Mouse (Mus musculus): ENCODE data around the gene Wwox. TPM values are rescaled to one million over a fixed set of nuclear protein-coding genes. Genes with fewer than 3 reads are reported as not detected.
A peak's percentile ranks its signal among the peaks of the same experiment; 100 is the strongest.

Wwox gene
- total RNA-seq, 1 experiment from 2014 or later = 11.8 TPM

DNA sequence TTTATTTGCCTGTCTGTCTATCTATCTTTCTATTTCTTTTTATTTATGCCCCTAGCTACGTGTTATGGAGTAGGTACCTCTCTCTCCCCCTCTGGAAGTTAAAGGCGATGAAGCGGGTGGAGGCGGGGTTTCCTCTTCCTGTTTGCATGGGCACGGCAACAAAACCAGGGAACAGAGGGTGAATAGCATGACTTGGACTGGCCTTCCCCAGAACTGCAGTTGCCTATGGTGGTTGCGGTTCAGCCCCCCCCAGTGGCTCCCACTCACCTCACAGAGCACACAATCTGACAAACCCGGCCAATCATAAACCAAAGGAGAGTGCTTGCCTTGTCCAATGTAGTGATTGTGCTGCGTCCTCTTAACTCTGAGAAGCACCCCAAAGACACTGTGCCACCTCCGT is 671.0 kb downstream of the Wwox start:
- peak; percentile 90 for ATAC-seq (replicated peaks; ENCODE audit: low read depth, poor library complexity, severe bottlenecking)

DNA sequence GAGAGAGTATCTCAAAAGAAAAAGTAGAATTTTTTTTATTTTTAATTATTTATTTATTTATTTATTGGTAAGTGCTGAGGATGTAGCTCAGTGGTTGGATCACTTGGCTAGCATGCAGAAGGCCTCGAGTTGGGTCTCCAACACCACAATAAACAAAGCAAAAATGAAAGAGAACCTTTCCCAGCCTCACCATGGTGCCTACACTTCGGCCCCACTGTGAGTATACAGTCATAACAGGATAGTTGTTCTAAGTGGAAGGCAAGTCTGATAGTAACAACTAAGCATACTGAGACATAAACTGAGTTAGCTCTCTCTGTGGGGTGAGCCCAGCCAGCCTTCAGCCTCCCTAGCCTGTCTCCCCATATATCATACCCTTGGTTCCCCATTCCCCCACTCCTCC is 672.6 kb downstream of the Wwox start:
- ATAC-seq (replicated peaks; ENCODE audit: low read depth, poor library complexity, severe bottlenecking) = no peak

DNA sequence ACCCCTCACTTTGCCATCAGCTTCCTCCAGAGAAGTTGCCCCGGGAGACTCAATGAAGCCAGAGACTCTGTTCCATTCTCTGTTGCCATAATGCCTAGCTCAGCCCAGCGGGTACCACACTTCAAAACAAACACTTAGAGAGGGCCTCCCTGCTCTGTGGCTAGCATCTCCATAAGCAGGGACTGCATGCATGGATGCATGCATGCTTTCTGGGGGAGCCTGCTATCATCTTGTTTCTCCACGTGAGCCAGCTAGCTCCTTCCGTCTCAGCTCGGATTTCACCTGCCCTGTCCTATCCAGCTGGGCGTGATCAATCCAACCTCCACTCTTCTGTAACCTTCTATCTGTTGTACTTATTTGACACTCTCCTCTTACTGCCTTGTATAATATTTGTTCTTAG is 675.0 kb downstream of the Wwox start:
- no peak for ATAC-seq (replicated peaks; ENCODE audit: low read depth, poor library complexity, severe bottlenecking)

DNA sequence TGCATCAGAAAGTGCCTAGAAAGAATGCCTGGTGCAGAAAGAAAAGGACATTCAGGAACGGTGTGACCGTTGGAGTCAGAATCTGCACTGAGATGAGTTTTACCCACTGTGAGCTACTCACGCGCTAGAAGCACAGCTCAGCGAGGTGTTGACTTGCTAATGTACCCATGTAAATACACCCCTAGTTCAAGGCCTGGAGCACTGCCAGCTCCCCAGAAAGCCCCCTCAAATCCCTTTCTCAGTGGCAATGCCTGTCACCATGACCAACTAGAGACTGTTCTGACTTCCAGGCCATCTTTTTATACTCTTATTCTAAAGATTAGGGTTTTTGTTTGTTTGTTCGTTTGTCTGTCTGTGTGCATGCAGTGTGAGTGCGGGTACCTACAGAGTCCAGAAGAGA is 686.6 kb downstream of the Wwox start:
- ATAC-seq (replicated peaks; ENCODE audit: low read depth, poor library complexity, severe bottlenecking) = no peak

DNA sequence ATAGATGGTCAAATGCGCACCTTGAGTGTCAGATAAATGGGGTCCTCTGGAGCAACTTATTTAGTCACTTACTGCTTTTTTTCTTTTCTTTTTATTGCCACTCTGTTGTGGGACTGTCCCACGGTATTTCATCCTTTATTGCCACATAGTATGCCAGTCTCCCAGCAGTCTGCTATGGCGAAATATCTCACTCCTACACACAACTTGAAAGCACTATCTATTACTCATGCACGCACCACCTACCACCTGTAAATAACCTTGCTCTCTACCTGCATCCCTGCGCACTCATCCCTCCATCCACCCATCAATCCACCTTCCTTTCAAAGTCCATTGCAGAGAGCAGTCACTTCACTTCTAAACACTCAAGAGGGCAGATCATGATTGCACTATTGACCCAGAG is 687.2 kb downstream of the Wwox start:
- no peak for ATAC-seq (replicated peaks; ENCODE audit: low read depth, poor library complexity, severe bottlenecking)

DNA sequence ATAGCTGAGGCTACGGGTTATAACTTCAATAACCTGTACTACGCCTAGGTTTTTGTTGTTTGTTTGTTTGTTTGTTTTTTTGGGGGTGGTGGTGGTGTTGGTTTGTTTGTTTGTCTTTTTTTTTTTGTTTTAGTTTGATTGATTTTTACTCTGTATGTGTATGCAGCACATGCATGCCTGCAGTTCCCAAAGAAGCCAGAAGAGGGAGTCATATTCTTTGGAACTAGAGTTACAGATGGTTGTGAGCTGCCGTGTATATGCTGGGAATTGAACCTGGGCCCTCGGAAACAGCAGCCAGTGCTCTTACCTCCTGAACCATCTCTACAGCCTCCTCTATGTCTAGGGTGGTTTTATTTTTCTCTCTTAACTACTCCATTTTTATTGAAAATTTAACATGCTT is 689.9 kb downstream of the Wwox start:
- ATAC-seq (replicated peaks; ENCODE audit: low read depth, poor library complexity, severe bottlenecking) = no peak

DNA sequence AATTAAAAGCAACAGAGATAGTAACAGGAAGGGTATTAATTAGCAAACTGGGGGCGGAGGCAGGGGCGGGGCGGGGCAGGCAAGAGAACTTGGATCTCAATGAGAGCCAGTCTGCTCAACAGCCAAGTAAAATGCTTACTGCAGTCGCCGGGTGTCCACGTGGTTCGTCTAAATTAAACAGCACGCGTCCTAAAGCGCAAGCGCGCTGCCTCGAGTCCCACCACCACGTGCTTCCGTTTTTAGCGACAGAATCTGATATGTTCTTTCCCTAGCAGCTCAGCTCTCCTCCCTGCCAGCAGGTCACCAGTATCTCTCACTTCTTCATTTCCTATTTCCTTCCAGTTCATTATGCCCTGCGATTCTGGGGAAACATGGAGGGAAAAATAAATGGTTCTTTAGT is 693.7 kb downstream of the Wwox start:
- no peak for ATAC-seq (replicated peaks; ENCODE audit: low read depth, poor library complexity, severe bottlenecking)

DNA sequence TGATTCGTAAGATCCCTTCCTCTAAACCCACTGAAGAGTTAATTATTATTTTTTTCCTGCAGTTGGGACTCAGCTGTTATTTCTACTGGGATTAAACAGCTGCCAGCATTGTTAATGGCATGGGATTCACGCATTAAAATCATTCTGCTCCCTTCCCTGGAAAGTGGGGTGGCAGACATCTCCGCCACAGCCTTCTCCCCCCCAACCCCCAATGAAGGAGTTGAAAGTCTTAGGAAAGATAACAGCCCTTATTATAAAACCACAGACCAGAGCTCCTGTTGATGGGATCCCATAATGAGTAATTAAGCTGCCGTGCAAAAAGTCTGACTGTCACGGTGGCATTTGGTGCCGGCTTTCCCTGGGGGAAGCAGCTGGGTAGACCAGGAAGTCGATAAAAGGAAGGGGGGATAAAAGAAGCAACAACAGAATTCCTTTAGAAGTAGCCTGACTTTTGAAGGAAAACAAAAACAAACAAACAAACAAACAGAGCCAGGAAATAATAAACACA is 694.3 kb downstream of the Wwox start:
- no peak for ATAC-seq (replicated peaks; ENCODE audit: low read depth, poor library complexity, severe bottlenecking)

DNA sequence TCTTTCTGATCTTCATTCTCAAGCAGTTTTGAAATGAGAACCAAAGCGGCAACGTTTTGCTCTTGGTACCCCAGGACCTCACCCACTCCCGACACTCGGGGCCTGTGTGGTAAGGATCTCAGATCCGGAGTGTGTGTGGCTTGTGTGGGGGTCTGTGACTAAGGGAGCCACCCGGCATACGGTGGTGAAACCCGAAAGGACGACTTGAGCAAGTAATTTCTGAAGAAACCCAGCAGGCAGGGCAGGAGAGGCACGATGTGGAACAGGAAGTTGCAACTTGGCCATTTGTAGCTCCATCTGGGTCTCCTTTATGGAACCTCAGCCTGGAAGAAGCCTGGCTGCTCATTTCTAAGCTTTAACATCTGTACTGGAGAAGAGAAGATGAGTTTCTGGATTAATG is 697.4 kb downstream of the Wwox start:
- no peak for ATAC-seq (replicated peaks; ENCODE audit: low read depth, poor library complexity, severe bottlenecking)

DNA sequence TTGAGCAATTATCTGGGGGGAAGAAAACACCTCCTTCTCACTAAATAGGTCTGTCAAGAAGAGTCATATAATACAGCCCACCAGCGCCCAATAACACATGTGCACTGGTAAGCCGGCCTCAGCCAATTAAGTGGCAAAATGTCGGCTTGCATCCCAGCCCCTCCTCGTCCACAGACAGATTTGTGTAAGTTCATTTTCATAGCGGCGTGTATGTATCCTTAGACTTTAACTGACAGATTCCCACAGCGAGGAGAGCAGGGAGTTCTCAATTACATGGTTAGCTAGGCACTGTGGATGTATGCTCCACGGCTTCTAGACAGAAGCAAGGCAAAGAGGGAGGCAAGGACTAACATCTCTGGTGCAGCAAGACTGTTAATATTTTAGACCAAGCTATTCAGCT is 702.2 kb downstream of the Wwox start:
- ATAC-seq (replicated peaks; ENCODE audit: low read depth, poor library complexity, severe bottlenecking) = no peak

DNA sequence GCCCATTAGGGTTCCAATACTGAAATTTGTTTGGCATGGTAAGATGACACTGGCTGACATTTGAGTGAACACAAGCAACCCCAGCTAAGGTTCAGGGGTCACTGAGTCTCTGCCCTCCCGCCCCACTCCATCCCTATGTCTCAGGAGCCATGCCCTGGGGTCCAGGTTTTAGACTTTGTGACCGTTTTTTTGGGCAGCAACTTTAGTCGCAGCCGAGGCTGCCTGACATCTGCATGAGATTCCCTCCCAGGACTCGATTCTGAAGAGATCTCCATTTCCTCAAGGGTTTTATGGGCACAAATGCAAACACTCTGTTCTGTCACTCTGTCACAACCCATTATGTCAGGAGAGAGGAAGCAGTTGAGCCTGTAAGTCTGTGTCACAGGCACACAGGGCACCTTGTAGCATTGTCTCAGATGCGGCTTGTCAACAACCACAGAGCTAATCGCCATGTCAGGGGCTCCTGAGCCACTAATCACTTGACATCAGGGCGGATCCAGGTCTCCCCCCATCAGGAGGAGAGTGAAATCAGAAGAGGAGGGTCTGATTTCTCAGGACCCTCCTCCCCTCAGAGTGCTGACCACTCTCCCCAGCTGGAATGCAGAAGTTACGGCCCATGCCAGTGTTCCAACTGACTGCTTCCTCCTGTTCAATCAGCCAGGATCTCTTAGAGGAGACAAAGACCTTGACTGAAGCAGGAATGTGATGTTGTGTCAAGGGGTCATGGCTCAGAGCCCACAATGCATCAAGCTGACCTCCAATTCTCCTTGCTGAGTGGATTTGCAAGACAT is 704.3 kb downstream of the Wwox start:
- ATAC-seq (replicated peaks; ENCODE audit: low read depth, poor library complexity, severe bottlenecking) = no peak

DNA sequence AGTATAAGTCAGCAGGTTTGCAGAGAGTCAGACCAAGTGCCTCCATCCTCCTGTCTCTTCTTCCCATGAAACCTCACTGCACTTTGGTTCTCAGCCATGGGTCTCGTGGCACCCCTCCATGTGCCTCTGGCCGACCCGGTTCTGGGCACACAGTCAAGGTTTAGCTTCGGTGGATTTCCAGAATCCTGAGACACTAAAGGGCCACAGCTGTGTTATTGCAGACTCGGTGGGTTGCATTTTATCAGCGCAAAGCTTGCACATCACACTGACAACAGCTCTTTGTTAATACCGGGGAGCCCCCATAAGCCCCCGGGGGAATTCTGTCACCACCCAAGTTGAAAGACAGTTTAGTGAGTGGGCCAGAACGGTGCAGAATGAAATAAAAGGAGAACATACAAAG is 707.6 kb downstream of the Wwox start:
- no peak for ATAC-seq (replicated peaks; ENCODE audit: low read depth, poor library complexity, severe bottlenecking)

DNA sequence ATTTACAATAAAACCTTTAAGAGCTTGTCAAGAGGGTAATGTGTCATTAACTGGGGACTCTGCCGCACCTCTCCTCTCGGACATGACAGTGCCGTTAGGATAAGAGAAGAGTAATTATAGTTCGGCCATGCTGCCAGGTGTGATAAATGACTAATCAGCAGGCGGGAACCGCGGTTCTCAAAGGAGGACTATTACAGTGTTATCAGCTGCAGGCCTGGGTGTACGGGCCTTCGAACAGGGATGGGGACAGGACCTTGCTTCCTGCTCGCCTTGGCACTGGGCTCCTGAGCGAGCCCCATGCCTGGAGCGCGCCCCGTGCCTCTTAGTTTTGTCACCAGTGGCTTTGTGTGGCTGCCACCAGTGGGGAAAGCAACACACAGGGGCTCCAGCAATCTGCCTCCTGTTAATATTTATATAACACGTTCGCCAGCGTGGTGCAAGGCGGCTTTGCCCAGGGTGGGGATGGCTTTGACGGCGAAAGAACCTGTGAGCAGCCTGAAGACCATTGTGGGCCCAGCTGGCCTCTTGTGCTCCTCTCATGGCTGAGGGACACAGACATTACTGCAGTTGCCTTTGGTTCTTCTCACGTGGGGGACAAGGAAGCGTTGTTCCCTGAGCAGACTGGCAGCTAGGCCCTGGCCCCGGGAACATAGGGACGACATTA is 711.1 kb downstream of the Wwox start:
- ATAC-seq (replicated peaks; ENCODE audit: low read depth, poor library complexity, severe bottlenecking) = no peak

DNA sequence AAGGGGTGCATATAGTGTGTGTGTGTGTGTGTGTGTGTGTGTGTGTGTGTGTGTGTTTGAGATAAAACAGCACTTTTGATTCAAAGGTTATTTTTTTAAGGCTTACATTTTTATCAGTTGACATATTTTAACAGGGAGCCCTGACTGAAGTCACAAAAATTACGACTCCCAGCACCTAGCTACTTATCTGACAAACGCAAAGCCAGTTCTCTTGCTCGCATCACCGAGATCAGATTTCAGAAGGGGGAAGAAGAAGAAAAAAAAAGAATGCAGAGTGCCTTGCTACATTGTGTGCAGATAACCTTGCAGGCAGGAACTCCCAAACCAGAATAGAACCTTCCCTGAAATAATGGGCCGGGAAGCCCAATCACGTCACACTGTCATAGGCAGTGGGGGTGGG is 712.0 kb downstream of the Wwox start:
- 0 out of 2 replicates have a peak, but pooled peaks have one; percentile 40 for ATAC-seq (replicated peaks; ENCODE audit: low read depth, poor library complexity, severe bottlenecking)

DNA sequence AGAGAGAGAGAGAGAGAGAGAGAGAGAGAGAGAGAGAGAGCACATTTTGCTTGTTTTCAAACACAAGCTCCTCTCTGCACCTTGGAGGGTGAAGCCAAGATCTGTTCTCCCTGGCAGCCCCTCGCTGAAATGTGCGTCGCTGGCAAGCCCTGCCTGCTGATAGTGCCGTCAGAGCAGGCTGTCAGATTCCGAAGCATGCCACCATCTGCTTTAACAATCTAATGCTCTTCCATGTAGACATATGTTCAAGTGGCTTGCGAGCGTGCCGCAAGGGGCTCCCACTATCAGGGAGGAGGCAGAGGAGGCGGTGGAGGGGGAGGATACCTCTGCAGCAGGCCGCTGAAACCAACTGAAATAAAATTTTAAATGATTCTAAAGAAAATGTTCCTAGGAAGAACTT is 714.6 kb downstream of the Wwox start:
- no peak for ATAC-seq (replicated peaks; ENCODE audit: low read depth, poor library complexity, severe bottlenecking)

DNA sequence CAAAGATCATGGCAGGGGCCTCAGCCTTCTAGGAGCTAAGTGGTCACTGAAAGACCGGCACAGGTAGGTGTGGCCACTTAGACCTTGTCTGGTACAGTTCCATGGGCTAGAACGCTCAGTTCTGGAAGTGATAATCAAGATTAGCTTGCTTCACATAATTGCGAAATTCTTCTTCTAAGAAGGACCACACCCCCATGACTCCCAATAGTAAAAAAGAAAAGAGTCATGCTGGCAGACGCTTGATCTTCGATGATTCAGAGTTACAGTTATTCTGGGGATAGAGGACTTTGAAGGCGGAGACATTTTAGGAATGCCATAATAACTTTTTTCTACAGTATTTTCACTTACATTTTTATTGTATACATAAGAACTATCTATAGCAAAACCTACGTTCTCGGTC is 716.7 kb downstream of the Wwox start:
- ATAC-seq (replicated peaks; ENCODE audit: low read depth, poor library complexity, severe bottlenecking) = no peak

DNA sequence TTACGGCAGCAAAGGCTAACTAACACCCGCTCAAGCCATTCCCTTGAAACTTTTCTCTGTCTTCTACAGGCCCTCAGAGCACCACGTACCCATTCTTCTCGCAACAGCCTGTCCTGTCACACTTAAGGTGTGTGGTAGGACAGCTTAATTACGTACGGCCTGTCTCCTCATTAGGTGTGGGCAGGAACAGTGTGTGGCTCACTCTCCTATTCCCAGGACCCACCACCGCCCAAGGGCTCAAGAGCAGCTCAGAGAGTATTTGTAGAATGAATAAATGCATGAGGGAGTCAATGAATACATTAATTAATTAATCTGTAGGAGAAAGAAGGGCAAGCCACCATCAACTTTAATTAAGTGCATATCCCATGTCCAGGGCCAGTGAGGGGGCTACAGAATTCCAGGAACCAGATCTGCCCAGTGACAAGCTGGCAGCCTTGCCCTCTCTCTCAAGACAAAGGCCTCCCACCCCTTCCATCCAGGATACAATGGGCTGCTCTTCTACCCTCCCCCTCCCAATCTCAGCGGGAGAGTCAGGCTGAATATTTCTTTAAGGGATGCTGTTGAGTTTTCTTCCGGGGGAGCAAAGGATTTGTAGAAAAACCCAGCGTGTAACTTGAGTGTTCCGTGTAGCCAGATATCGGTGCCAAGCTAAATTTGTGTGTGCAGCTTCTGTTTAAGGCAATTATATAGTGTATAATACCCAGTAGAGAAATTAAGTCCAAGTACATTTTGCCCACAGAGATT is 718.7 kb downstream of the Wwox start:
- ATAC-seq (replicated peaks; ENCODE audit: low read depth, poor library complexity, severe bottlenecking) = no peak

DNA sequence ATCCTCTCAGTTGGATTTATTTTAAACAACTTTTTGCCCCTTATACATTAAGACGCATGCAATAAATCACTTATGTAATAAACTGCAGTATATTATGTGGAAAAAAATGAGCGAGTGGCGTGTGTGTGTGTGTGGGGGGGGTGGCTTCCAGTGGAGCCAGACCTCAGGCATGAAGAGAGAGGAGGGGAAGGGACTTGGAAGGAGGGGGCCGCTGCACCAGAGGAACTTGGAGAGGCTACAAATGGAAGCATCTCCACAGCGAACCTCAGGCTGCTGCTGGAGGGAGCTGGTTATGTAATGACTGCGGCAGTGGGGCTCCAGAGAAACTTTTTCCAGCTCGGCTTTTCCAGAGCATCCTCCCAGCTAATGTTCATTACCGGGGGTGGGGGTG is 719.3 kb downstream of the Wwox start:
- no peak for ATAC-seq (replicated peaks; ENCODE audit: low read depth, poor library complexity, severe bottlenecking)

DNA sequence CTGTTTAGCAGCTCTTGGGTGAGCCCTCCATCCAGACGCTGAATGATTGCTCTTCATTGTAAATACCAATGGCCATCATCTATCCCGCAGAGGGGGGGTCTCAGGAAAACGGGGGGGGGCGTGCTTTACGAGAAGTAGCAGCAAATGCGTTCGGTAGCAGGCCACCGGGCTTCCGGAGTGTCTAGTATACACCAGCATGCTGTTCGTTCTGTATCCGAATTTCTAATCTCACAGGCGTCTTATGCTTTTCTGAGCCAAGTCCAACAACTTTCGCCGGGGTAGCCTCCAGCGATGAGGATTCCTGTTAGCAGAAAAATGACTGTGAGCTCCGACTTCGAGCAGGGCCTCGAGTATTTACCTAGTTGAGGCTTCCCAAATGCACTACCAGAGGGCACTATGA is 719.8 kb downstream of the Wwox start:
- no peak for ATAC-seq (replicated peaks; ENCODE audit: low read depth, poor library complexity, severe bottlenecking)

DNA sequence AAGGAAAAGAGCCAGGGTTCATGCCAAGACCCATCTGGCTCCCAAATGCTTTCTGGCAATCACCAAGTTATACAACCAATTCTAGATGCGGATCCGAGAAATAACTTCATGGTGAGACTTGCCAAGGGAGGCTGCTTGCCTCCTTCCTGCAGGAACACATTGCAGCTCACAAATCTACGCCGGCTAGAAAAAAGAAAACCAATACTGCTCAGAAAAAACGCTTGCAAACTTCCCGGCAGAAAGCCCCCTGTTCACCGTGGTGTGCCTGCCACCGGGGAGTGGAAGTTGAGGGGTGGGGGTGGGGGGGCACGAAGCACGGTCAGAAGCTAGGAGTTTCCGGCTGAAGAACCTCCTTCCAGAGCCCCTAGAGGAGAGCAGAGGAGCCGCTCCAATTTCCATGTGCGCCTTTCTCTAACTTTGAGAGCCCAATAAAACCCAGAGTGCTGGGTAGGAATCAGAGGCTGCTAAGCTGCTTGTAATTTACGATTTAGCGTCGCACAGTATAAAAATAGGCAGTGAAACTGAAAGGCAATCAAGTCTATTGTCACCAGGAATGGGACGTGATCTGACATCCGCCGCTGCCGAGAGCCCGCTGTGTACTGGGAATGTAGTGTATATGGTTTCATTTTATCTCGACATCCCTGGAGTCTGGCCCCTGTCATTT is 720.4 kb downstream of the Wwox start:
- peak; percentile 79 for ATAC-seq (replicated peaks; ENCODE audit: low read depth, poor library complexity, severe bottlenecking)

DNA sequence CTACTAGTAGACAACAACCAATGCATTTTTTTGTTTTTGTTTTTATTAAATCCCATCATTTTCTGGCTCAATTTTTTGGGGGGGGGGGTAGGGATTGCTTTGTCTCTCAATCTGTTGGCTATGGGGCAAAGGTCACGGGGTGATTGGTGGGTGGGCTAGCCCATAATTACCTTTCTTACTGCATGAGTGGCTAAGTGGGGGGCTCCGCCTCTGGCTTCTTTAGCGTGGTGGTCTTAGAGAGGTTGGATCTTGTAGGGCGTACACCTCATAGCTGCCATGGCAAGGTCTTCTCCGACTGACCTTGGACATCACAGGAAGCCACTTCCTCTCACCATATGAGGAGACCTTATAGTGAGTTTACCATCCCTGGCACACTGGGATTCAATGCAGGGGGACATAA is 721.0 kb downstream of the Wwox start:
- ATAC-seq (replicated peaks; ENCODE audit: low read depth, poor library complexity, severe bottlenecking) = no peak
